In genomic region chr11:21238279-21239020, GRCm38 (mm10) we compare ENCODE assay signal across 8 mouse cellular contexts. TPM values are rescaled to one million over a fixed set of nuclear protein-coding genes. Genes with fewer than 3 reads are reported as not detected.
DNase-seq lines count a peak whose midpoint lies in the region; ATAC-seq and TF ChIP-seq lines count a peak whose summit lies in the region.

No protein-coding gene starts in this region.

- intact Hi-C loops in gastrocnemius, adult 2 months (cut with DNase I) = loop anchor here (5.0 kb wide), 1 partner anchor 146 kb away; the partner anchor contains the start of gene Peli1

- H3K9me3 ChIP-seq in intestine, postnatal 0 days (ENCODE audit: control insufficient read depth) = no peaks in the 10 kb centered on the region

- peak overlapping the region; percentile 99 for H3K27ac ChIP-seq in cerebellum, adult 2 months (ENCODE audit: insufficient read depth, low read length)
- peak overlapping the region; percentile 96 for H3K27ac ChIP-seq in gastrocnemius, adult 2 months
- H3K27ac ChIP-seq in intestine, postnatal 0 days (ENCODE audit: low read depth, low read length) = peak overlapping the region; percentile 99

- H3K9ac ChIP-seq in intestine, postnatal 0 days (ENCODE audit: low read depth, low read length) = peak overlapping the region; percentile 100

- peak overlapping the region; percentile 82 for H3K4me2 ChIP-seq in intestine, postnatal 0 days (replicated peaks; ENCODE audit: low read depth)

- 1% methylated on average over 62 of the region's 65 CpGs for WGBS in cerebellum, adult 2 months
- WGBS in intestine, postnatal 0 days = under 1% methylated on average over 56 of the region's 65 CpGs

- TF ChIP-seq CTCF in cerebellum, adult 2 months (IDR thresholded peaks at IDR 0.05; ENCODE audit: borderline replicate concordance, insufficient read depth, low read depth, low read length) = no peak
- TF ChIP-seq CTCF in gastrocnemius, adult 2 months (IDR thresholded peaks at IDR 0.05) = no peak
- TF ChIP-seq CTCF in intestine, postnatal 0 days (IDR thresholded peaks at IDR 0.05; ENCODE audit: low read depth) = no peak; the same call in 1 of the 2 replicates

- no peaks in the 10 kb centered on the region for H3K27me3 ChIP-seq in cerebellum, adult 2 months (ENCODE audit: control insufficient read depth, insufficient read depth, low read length)
- H3K27me3 ChIP-seq in intestine, postnatal 0 days (replicated peaks; ENCODE audit: control insufficient read depth, insufficient read depth, low read length) = no peaks in the 10 kb centered on the region

- H3K4me1 ChIP-seq in cerebellum, adult 2 months (ENCODE audit: control insufficient read depth, insufficient read depth, low read length) = no peaks in the 10 kb centered on the region
- no peaks in the 10 kb centered on the region for H3K4me1 ChIP-seq in intestine, postnatal 0 days (replicated peaks; ENCODE audit: control insufficient read depth, insufficient read depth, low read length)

- no peaks in the 10 kb centered on the region for H3K36me3 ChIP-seq in intestine, postnatal 0 days (ENCODE audit: control insufficient read depth, insufficient read depth)

- peak; percentile 43; the same call in 1 of the 2 replicates for TF ChIP-seq POLR2A in cerebellum, adult 2 months (IDR thresholded peaks at IDR 0.05; ENCODE audit: borderline replicate concordance, insufficient read depth, low read length)

- H3K4me3 ChIP-seq in cerebellum, adult 2 months (replicated peaks; ENCODE audit: insufficient read depth, low read depth, low read length) = peak overlapping the region; percentile 61
- H3K4me3 ChIP-seq in gastrocnemius, adult 2 months = peak overlapping the region; percentile 89
- H3K4me3 ChIP-seq in intestine, postnatal 0 days (ENCODE audit: low read depth, low read length) = peak overlapping the region; percentile 95

- peak; percentile 79 for ATAC-seq in intestine, postnatal 0 days

- peak; percentile 17 for DNase-seq in ovary, adult 18-20 months (ENCODE audit: low spot score)
- no peak for DNase-seq in ovary, postnatal 36 days (ENCODE audit: low spot score)
- peak in 1 of 2 experiments; percentile 60 for DNase-seq in cerebellum, adult 2 months
- no peak for DNase-seq in gastrocnemius, adult 2 months
- peak; percentile 40 for DNase-seq in lung, postnatal 10 days
- peak; percentile 65 for DNase-seq in retina, embryonic 14.5 days (ENCODE audit: low spot score)
- DNase-seq in right cerebral cortex, postnatal 25 days = no peak

RNA-seq across cellular contexts. Expression of gene Vps54, which starts 0.6 kb away (rescaled TPM):
- 23.4 and 24.4 TPM in 2 replicates for polyA plus RNA-seq in cerebellum, adult 2 months (2012; rRNA removed)
- 10 to 100 TPM; 19.6 to 22.3 TPM for total RNA-seq in gastrocnemius, adult 2 months (2021)
- 18.2 and 19.8 TPM in 2 replicates for polyA plus RNA-seq in intestine, postnatal 0 days (2015; fragmentation: Nextera tagmentation; extraction: Ambion mirVana)

Comparison
In these comparisons a context has a peak if more than half of its experiments do, and no peak if none do; other contexts are left out.
1. DNase-seq: peak in ovary, adult 18-20 months (single experiment), lung, postnatal 10 days (single experiment) and retina, embryonic 14.5 days (single experiment); none in ovary, postnatal 36 days (single experiment), gastrocnemius, adult 2 months (single experiment) and right cerebral cortex, postnatal 25 days (single experiment).
2. Peak in every context shown above with its lines, with median percentiles within 50 percentile points of each other: H3K27ac ChIP-seq and H3K4me3 ChIP-seq.